Mouse (Mus musculus) cerebellum, postnatal 36 days (tissue): ENCODE measurements around the gene 4930564D02Rik.

Experiments used
- DNase-seq, 2 experiments: peaks; one replicate each; pipeline ENCODE4 v3.0.0; 2021 to 2022; ENCODE audit warnings: mixed read lengths in 2 of 2

The 4930564D02Rik gene

DNA sequence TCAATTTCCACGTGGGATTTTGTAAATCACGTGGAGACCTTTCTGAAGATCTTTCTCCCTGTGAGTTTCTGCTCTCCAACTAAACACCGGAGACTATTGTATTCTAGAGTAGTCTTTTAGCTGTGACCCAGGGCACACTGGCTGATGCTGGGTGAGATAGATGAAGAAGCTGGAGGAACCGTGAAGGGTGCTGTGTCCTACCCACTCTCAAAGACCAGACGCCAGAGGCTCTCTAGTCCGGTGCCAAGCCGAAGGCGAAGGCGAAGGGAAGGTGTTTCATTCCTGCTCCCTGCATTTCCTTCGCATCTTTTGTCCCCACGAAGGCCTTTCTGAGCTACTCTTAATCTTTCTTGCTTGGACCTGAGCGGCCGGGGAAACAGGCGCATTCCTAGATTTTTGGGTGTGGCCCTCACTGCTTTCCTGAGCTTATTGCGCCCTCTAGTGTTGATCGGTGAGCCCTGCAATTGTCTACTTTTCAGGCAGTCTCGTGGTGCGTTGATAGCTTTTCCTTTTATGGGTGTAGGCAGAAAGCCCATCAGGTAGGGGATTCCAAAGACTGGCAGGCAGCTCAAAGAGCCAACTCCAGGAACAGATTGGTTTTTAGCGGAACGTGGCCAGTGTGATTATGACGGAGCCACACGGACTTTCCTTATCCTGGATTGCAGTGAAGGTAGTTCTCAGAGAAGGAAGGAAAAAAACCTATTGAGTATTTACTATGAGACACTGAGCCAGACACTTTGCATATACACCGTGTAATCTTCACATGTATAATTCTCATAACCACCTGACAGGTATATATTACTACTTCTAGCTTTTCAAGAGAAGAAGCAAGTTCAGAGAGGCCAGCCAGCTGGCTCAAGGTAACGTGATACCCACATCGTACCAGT lies 7.8 kb upstream of the 4930564D02Rik start:
- peak; percentile 82 to 90 for DNase-seq

DNA sequence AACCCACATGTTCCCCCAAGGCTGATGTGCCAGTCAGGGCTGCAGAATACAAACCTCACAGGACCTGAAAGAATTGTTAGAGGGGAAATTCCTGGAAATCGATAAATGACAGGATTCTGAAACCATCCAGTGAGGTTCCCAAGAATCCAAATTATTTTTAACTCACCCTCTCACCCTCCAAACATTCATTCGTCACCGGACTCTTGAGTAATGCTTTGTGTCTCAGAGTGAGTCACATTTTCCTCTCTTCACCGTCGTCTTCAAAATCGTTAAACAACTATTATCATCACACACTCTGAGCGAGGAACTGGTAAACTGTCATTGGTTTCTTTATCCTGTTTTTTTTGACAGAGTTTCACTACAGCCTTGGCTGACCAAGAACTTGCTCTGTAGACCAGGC lies 6.7 kb upstream of the 4930564D02Rik start:
- no peak for DNase-seq

DNA sequence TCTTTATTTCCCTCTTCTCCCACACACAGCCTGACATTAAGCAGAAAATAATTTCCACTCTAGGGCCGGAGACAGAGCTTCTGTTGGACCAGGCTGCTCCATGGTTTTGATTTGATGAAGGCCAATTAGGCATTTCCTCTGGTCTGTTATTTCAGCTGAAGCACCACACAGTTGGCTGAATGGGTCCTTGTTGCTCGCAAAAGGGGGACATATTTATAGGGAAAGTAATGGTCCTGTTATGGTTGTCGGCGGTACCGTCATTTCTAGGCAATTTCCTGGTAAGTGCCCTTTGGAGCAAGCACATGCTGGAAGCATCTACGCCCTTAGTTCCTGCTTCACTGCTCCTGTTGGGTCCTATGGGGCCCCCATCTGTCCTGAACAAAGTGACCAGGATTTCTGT lies 5.7 kb upstream of the 4930564D02Rik start:
- DNase-seq, result no peak

DNA sequence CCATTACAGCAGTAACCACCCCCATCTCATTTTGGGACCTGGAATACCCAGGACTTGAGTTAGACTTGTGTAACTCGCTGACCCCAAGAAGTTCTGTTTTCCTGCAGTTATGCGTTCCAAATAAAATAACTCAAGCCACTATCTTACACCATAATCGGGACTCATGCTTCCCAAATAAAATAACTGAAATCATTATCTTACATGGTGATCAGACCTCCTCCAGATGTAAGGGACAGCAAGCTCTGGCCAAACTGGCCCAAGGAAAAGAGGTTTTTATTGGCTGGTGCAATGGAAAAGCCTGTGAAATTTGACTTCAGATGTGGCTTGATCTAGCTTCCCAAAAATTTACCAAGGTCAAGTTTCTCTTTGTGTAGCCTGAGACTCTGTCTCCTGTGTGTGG lies 5.1 kb upstream of the 4930564D02Rik start:
- no peak for DNase-seq

DNA sequence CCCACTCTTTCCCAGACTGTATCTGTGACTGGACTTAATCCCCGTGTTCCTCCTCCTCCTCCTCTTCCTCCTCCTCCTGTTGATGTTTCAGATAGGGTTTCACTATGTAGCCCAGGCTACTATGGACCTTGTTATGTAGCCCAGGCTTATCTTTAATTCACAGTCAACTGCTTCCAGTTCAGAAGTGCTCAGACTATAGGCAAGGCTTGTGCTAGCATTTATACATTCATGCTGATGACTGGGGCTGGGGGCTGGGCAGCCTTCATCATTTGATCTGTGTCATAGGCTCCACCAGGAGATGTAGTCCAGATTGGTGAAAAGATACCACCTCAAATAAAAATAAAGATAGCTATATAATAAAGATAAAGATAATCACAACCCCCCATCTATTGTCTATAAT lies 4.7 kb upstream of the 4930564D02Rik start:
- DNase-seq, result no peak

DNA sequence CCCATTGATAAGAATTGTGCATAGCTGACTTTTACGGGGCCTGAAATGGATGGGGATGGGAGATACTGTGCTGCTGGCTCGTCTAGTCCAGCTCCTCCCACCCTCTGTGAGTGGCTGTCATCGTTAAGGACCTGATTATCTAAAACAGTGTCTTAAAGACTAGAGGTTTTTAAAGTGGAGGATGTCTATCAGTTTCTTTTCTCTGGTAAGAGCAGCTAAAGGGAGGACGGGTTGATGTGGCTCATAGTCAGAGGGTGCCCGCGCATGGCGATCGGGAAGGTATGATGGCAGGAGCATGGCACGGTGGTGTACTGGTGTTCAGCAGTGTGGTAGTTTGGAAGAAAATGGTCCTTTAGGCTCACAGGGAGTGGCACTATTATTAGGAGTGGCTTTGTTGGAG lies 4.0 kb upstream of the 4930564D02Rik start:
- DNase-seq, result no peak

DNA sequence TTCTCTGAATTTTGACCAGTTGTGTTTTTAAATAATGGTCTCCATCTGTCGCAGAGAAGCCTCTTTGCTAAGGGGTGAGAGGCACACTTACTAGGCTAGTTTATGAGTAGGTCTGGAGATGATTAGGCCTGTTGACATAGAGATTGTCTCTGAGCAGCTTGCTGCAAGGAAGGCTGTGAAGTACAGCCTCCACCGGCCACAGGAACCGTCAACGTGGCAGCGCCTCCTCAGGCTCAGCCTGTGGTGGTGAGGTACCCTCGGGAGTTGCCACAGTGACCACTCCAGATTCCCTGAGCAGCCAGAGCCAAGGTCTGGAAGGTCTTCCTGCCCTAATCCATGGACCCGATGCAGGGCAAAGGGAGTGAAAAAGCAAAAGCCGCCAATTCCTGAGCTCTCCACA lies 3.9 kb downstream of the 4930564D02Rik start:
- DNase-seq, result no peak

DNA sequence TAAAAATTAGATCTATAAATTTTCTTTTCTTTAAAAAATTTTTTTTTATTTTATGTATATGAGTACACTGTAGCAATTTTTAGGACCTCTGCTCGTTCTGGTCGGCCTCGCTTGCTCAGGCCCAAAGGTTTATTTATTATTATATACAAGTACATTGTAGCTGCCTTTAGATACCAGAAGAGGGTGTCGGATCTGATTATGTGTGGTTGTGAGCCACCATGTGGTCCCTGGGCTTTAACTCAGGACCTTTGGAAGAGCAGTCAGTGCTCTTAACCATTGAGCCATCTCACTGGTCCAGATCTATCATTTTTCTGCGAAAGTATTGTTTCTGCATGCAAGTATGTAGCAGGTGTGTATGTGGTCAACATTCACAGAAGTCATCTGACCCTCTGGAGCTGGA lies 4.6 kb downstream of the 4930564D02Rik start:
- no peak for DNase-seq

DNA sequence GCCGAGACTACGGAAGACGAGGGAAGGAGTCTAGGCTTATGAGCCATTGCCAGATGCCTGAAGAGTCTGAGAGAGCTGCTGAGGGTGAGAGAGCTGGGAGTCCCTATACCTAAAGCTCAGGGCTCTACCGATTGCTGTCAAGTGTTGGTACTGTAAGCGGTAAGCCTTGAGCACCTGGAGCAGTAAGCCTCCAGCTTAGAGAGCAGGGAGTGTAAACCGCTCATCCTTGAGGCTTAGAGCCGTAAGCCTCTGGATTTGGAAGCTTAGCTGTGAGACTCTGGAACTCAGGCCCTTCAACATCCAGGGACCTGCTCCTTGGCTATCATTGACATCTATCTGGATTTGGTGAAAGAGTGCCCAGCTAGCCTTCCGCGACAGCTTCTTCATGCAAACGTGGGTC lies 5.9 kb downstream of the 4930564D02Rik start:
- no peak for DNase-seq

DNA sequence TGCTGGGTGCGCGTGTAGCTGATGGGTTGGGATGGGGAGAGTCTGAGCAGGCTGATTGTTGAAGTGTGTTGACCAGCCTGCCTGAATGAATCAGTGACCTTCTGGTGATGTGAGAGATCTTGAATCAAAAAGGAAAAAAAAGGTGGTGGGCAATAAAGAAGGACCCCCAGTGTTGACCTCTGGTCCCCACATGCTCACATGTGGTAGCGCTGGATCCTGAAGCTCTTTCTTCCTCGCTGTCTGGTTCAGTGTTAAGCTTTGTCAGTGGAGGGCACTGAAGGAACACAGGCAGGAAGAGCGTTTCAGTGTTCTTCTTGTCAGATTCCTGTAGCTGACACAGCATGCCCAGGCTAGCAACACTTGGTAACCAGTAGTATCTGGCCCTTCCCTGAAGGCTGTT lies 9.2 kb downstream of the 4930564D02Rik start:
- DNase-seq, result no peak

DNA sequence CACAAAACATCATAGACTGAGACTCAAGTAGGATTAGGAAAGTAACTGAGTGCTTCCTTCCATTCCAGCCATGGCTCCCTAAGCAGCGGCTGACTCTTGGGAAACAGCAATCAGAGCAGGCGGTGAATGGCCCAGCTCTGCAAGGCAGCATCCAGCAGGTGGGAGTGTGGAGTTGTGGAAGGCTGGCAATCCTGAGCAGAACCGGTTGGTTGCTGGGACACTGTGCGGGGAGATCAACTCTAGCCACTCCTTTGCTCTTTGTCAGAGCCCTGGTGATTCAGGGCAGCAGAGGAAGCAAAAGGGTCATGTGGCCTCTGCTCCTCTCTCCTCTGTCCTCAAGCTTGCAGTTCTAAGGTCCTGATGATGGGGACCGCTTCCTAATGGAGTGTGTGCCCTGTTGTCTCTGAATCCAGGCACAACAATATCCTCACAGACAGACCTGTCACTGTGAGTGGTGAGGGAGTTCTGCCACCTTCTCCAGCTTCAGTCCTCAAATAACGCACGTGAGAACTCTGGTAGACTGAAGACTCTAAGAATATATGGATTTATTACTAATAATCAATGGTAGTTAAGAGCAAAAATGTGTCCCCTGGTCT lies 11.7 kb downstream of the 4930564D02Rik start:
- DNase-seq, result peak; percentile 66 to 71

DNA sequence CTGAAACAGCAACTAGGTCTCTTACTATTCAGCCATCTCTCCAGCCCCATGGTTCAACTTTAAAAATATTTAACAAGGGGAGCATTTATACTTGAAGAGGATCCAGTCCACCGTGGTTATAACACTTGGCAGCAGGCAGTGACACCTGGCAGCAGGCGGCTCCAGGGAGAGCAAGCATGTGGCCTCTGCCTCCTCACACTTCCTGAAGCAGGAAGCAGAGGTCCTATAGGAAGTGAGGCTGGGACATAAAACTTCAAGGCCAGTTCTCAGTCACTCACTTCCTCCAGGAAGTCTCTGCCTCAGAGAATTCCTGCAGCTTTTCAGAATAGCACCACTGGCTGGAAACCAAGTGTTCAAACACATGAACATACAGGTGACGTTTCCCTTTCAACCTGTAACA lies 20.7 kb downstream of the 4930564D02Rik start:
- DNase-seq, result no peak

DNA sequence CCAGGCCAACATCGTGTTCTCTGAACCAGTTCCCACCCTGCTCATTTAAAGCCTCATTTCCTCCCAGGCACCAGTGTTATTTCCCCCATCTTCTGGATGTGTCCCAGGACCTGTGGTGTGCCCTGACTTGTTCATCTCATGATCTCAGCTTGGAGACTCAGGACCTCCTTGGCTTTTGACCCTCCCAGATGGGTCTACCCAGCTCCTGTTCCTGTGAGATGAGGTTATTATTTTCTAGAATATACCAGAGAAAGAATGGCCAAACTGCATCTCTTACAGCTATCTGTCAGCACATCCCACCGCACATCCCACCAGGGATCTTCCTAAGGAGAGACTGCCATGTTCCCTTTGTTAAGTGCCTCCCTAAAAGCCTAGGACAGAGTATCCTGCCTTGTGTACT lies 22.0 kb downstream of the 4930564D02Rik start:
- DNase-seq, result no peak

DNA sequence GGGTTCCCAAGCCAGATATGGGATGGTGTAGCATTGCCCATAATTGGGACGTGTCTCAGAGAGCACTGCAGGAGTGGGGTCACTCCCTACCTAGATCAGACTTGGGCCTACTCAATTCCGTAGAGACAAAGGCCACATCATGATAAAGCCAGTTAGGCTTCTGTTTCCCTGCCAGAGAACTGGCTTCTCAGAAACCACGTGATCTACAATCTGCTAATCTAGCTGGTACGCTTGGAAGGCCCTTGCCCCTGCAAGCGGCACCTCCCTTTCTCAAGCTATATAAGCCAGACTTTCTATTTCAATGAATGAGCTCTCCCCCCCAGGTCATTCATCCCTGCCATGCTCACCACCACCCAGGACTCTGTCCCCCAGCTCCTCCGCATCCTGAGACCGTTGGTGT lies 23.5 kb downstream of the 4930564D02Rik start:
- no peak for DNase-seq

DNA sequence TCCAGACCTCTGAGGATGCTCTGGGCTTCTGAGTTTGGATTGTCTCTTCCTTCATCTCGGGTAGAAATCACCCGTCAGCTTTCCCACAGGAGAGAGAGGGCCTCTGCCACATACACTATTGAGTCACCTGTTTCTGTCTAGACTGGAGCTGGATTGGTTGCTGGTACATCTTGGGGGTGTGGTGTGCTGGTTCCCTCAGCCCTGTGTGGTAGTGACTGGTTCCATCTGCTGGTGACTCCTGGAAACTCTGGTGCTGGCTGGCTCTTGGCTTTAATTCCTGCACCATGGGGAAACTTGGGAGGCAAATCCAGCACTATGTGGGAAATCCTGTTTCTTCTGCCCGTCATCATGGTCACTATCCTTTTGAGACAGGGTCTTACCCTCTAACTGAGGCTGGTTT lies 24.3 kb downstream of the 4930564D02Rik start:
- peak; percentile 22 to 23 for DNase-seq

DNA sequence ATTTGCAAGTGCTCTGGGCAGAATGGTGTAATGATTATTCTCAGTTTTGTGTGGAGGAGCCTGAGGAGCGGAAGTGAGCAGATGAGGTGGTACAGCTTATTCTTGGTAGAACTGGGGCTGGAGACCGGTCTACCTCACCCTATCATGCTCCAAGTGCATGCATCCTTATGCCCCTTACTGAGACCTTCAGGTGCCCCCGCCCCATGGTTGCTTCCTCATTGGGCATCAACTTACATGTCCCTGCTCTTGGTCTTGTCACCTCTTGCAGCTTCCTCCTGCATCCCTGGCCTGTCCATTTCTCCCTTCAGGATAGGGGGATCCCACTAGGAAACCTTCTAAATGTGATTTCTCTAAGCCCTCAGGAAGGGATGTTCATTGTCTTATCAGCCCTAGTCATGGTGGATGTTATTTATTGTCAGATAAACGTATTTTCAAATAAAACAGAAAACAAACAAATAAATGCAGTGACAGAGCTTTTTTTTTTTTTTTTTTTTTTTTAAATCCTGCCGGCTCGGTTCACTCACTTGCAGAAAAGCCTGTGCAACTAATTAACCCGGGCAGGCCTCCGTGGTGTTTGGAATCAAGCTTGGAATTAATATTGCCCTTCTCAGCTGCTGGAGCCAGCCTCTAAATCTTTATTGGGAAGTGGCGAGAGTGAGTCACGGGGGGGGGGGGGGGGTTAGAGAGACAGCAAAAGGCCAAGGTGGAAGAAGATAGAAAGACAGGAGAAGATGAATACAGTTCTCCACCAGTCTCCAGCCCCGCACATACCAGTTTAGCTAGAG lies 26.3 kb downstream of the 4930564D02Rik start:
- DNase-seq, result no peak

DNA sequence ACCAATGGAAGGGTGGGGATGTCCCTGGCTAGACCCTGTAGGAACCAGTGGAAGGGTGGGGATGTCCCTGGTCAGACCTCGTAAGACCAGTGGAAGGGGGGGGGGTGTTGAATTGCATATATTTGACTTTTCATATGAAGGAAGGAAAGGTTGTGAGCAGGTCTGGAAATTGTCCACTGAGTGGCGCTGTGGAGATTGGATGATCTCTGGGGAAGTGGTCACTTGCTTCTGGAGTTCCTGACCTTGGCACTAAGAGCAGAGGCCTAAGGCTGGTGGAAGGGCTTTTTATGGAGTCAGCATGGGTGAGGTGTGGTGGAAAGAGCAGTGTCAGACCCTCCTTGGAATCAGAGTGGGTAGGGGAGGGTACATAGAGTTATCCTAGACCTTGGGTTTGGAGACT lies 27.8 kb downstream of the 4930564D02Rik start:
- DNase-seq, result no peak

DNA sequence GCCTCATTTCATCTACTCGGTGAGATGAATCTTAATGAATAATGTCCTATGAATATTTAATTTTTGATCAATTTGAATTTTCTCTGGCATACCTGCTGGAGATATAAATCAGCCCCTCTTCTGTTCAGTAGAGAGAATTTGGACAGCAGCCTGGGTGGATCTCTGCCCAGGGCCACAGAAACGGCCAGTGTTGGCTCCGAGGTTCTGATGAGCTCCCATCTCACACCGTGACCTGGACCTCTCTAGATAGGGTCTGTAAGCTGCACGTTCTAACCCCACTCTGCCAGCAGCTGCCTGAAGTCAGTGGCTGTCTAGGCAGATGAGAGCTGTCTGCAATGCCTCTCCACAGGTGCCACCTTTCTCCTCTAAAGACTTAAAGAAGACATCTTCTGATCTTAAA lies 28.4 kb downstream of the 4930564D02Rik start:
- DNase-seq, result no peak

DNA sequence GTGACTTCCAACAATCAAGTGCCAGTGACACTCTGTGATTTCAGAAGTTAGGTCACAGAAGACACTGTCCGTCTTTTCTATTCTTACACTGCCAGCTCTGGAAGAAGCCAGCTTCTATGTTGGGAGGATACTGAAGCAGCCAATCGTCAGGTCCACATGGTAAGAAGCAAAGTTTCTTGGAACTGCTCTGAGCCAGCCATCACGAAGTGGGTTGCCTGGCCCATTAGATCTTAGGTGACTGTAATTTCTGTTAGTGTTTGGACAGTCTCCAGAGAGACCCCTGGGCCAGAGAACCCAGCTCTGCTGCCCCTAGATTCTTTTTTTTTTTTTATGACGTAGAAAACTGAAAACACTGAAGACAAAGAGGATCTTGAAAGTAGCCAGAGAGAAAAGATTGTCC lies 30.9 kb downstream of the 4930564D02Rik start:
- DNase-seq, result no peak

DNA sequence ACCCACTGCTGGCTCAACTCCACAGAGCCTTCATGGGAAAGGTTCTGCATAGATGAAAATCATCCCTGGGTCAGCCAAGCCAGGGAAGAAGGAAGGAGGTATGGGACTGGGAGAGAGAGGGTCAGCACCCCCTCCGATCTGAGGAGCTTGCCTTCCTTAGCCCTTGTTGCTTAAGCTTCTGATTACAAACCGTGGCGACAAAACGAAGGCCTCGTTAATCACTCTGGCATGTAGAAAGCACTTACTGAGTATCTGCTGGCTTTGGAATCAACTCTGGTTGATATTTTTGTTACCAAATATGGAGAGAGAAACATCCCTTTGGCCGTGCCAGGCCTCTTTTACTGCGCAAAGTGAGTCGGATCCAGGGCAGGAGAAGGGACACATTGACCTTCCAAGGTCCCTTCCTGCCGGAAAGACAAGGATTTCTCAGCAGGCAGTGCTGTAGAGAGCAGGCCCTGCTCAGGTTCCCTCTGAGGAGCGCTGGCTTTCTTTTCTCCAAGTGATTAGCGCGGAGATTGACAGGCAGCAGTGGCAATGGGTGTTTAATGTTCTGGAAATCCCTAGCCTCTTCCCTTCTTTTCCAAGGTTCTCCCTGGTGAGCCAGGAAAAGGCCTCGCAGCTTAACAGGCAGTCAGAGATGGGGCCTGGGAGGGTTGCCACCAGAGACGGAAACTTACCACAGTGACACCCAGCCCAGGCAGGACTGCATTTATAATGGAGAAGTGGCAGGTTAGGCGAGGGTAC lies 33.1 kb downstream of the 4930564D02Rik start:
- DNase-seq, result no peak

DNA sequence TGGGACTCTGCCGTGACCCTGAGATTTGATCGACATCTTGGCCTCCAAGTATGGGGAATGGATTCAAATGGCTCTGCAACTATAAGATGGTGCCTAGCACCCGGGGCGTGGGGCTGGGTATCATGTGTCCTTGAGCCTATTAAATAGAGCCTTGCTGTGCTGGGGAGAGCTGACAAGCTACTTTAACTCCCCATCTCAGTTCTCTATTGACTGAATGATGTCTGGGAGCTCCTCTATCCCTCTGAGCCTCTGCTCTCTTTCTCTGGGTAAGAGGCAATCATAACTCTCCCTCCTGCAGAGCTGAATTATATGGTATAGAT lies 33.6 kb downstream of the 4930564D02Rik start:
- DNase-seq, result no peak

DNA sequence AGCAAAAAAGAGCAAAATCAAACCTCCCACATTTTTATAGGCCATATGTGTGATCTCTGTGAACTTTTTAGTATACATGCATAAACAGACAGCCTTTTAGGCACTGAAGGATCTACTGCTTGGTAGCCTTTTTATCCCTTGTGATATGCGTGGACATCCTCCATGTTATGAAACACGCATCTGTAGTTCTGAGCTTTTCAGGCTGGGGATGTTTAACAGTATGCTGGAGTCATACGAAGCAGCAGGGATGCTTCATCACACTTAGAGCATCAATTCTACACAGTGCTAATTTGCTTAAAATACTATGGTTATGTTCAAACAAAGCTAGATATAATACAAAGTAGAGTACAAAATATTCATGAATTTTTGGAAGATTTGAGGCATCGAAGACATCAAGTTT lies 39.2 kb downstream of the 4930564D02Rik start:
- DNase-seq, result no peak

DNA sequence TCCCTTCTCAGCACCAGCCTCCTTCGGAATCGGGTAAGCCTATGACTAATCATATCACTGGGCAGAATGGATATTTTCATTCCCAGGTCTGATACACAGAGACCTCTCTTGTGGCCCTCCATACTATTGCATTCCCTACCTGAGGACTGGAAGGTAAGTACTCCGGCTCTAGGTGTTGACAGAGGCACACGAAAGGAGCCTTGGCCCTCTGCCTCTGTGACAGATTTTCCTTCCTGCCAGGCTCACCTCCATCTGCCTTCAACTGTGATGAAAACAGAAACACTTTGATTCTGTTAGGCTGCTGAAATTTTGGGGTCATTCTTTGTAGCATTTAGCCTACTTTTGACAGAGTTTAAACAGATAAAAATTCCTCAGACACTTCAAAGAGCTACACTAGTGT lies 47.2 kb downstream of the 4930564D02Rik start:
- DNase-seq, result peak; percentile 69 to 74
